Mouse (Mus musculus): ENCODE results near the gene Rpl23a. TPM values are rescaled to one million over a fixed set of nuclear protein-coding genes. Genes with fewer than 3 reads are reported as not detected.
A peak's percentile ranks its signal among the peaks of the same experiment; 100 is the strongest.

Rpl23a gene
- 1,123 and 1,138 TPM in 2 replicates for polyA plus RNA-seq (2016; fragmentation: Nextera tagmentation; extraction: Ambion mirVana)

DNA sequence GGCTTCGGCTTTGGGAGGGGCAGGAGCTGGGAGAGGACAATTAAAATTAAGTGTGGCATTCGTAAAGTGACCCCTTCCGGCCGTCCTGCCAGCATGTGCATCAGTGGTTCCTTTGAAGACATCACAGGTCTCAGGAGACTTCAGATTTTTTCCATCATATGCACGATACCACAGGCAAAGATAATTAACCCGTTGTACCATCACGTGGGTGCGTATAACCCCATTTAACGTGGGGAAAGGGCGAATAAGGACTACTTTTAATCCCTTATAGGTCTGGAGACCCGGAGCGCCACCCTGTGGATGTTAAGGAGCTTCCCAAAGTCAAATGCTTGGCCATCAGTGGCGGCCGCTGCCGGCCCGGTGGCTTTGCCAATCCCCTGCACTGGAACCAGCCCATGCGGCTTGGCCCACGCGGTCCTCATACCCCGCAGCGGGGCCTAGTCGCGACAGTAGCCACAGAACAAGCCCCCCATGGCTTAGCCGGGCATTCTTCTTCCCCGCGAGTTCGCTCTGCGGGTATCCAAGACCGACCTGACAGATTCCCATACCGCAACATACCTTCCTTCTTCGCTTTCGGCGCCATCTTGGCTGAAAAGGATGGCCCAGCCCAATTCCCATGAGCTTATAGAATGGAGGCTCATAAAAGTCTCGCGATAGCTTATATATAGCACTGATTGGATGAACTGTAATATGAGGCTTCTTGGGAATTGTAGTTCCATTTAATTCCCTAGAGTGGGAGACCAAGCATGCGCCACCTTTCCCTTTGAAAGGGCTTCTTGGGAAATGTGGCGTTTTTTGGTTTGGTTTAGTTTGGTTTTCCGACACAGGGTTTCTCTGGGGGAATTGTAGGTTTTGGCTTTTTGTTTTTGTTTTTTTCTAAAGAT is at the start of gene Rpl23a:
Gene Rpl23a (minus strand): TSS at position 624 of the 884 bp plus-strand sequence.
- peak within 1 kb of the TSS; percentile 95 for H3K4me3 ChIP-seq
- no peaks in the 10 kb centered on the region; the same call in 1 of the 2 replicates for H3K27me3 ChIP-seq (replicated peaks; ENCODE audit: low read depth, poor library complexity, severe bottlenecking)
- H3K9me3 ChIP-seq, result no peaks in the 10 kb centered on the region
- peaks cover 58% of the 10 kb centered on the region for H3K4me1 ChIP-seq
- DNase-seq (ENCODE audit: low spot score), result peak; percentile 87
- peak within 1 kb of the TSS; percentile 99 for H3K27ac ChIP-seq (replicated peaks)
- under 1% methylated on average over 38 of the region's 38 CpGs for WGBS
- H3K36me3 ChIP-seq (replicated peaks), result peaks cover 38% of the 10 kb centered on the region

DNA sequence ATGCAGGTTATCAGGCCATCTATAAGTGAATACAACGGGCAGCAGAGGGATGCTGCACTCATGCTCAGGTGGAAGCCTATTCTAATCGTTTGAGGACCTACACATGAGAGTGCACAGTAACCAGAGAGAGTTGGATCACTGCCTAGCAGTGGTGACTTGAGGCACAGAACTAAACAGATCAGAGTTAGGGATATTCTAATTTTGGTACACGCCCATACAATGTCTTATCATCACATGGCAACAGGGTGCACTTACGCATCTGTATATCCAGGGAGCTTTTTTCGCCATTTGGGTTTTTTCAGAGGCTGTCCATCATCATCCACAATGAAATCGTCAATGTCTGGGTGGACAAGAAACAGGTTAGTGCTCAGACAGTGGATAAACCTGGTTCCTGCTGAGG is 48.1 kb upstream of the Rpl23a start:
- WGBS, result 94% methylated on average over 6 of the region's 6 CpGs

GRCm38 (mm10) chr11:78223586-78223985 is 40.2 kb upstream of the Rpl23a start:
- Histone ChIP-seq H3K9me3 (no peaks in the 10 kb centered on the region), H3K27me3 (replicated peaks; ENCODE audit: low read depth, poor library complexity, severe bottlenecking) (no peaks in the 10 kb centered on the region), H3K27ac (replicated peaks) (no peak overlapping the region), H3K4me3 (no peak overlapping the region), H3K36me3 (replicated peaks) (peaks cover 100% of the 10 kb centered on the region), H3K4me1 (no peaks in the 10 kb centered on the region)
- 94% methylated on average over 4 of the region's 4 CpGs for WGBS
- DNase-seq (ENCODE audit: low spot score), result no peak

More for the DNA sequence above, 48.1 kb upstream of the Rpl23a start:
- no peaks in the 10 kb centered on the region for H3K4me1 ChIP-seq
- peaks cover 96% of the 10 kb centered on the region for H3K36me3 ChIP-seq (replicated peaks)
- H3K4me3 ChIP-seq, result no peak overlapping the region
- no peak overlapping the region for H3K27ac ChIP-seq (replicated peaks)
- no peaks in the 10 kb centered on the region for H3K9me3 ChIP-seq
- no peaks in the 10 kb centered on the region for H3K27me3 ChIP-seq (replicated peaks; ENCODE audit: low read depth, poor library complexity, severe bottlenecking)
- DNase-seq (ENCODE audit: low spot score), result no peak

- Histone ChIP-seq H3K27ac (replicated peaks) (no peak overlapping the region), H3K9me3 (no peaks in the 10 kb centered on the region), H3K4me3 (no peak overlapping the region), H3K27me3 (replicated peaks; ENCODE audit: low read depth, poor library complexity, severe bottlenecking) (no peaks in the 10 kb centered on the region), H3K36me3 (replicated peaks) (peaks cover 100% of the 10 kb centered on the region), H3K4me1 (no peaks in the 10 kb centered on the region)
- WGBS, result 92% methylated on average over 11 of the region's 11 CpGs
- DNase-seq (ENCODE audit: low spot score), result no peak
Measured at GRCm38 (mm10) chr11:78215709-78216317, 32.4 kb upstream of the Rpl23a start.

GRCm38 (mm10) chr11:78213086-78213817 is 29.9 kb upstream of the Rpl23a start:
- 95% methylated on average over 14 of the region's 14 CpGs for WGBS
- no peak overlapping the region for H3K4me3 ChIP-seq
- no peaks in the 10 kb centered on the region for H3K4me1 ChIP-seq
- no peaks in the 10 kb centered on the region for H3K27me3 ChIP-seq (replicated peaks; ENCODE audit: low read depth, poor library complexity, severe bottlenecking)
- no peaks in the 10 kb centered on the region for H3K9me3 ChIP-seq
- no peak for DNase-seq (ENCODE audit: low spot score)
- no peak overlapping the region for H3K27ac ChIP-seq (replicated peaks)
- H3K36me3 ChIP-seq (replicated peaks), result peaks cover 100% of the 10 kb centered on the region

GRCm38 (mm10) chr11:78211513-78211912 is 28.1 kb upstream of the Rpl23a start:
- DNase-seq (ENCODE audit: low spot score), result no peak
- Histone ChIP-seq H3K4me1 (no peaks in the 10 kb centered on the region), H3K27me3 (replicated peaks; ENCODE audit: low read depth, poor library complexity, severe bottlenecking) (no peaks in the 10 kb centered on the region), H3K36me3 (replicated peaks) (peaks cover 100% of the 10 kb centered on the region), H3K4me3 (no peak overlapping the region), H3K9me3 (no peaks in the 10 kb centered on the region), H3K27ac (replicated peaks) (no peak overlapping the region)
- WGBS, result 94% methylated on average over 5 of the region's 5 CpGs

DNA sequence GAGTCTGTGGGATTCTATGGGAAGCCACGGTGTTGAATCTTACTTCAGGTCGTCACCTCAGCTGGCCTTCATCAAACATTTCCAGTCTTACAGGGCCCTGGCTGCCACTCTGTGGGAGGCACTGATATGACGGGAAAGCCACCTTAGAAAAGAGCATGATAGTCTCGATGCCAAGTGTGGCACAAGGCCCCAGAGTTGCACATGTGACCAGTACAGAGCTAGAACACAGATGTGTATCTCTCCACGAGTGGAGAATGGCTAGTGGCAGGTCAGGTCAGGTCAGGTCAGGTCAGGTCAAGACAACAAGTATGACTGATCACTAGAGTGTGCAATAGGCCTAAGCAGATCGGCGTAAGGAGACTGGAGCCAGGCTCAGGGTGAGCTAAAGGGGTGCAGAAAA is 27.2 kb upstream of the Rpl23a start:
- H3K27ac ChIP-seq (replicated peaks), result no peak overlapping the region
- WGBS, result 71% methylated on average over 7 of the region's 7 CpGs
- H3K4me3 ChIP-seq, result no peak overlapping the region
- DNase-seq (ENCODE audit: low spot score), result no peak
- H3K36me3 ChIP-seq (replicated peaks), result peaks cover 100% of the 10 kb centered on the region
- H3K4me1 ChIP-seq, result peaks cover 4% of the 10 kb centered on the region; the same call in 1 of the 2 replicates
- H3K9me3 ChIP-seq, result no peaks in the 10 kb centered on the region
- H3K27me3 ChIP-seq (replicated peaks; ENCODE audit: low read depth, poor library complexity, severe bottlenecking), result no peaks in the 10 kb centered on the region

DNA sequence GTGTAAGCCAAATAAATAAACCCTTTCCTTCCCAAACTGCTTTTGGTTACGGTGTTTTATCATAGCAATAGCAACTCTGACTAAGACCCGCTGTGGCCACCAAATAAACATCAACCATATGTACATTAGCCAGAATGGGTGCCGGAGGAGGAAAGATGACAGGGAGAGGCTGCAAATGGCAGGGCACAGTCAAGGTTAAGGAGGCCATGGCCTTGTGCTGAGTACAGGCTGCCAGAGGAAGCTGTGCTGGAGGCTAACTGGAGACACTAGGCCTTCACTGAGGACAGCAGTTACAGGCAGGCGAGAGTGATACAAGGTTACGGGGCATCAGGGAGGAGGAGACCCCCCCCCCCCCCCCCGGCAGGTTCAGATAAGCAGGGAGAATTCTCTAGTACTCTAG is 26.5 kb upstream of the Rpl23a start:
- H3K27ac ChIP-seq (replicated peaks), result no peak overlapping the region
- no peaks in the 10 kb centered on the region for H3K9me3 ChIP-seq
- no peak for DNase-seq (ENCODE audit: low spot score)
- no peaks in the 10 kb centered on the region for H3K27me3 ChIP-seq (replicated peaks; ENCODE audit: low read depth, poor library complexity, severe bottlenecking)
- WGBS, result 90% methylated on average over 6 of the region's 6 CpGs
- peaks cover 100% of the 10 kb centered on the region for H3K36me3 ChIP-seq (replicated peaks)
- H3K4me1 ChIP-seq, result peaks cover 5% of the 10 kb centered on the region; the same call in 1 of the 2 replicates
- H3K4me3 ChIP-seq, result no peak overlapping the region

DNA sequence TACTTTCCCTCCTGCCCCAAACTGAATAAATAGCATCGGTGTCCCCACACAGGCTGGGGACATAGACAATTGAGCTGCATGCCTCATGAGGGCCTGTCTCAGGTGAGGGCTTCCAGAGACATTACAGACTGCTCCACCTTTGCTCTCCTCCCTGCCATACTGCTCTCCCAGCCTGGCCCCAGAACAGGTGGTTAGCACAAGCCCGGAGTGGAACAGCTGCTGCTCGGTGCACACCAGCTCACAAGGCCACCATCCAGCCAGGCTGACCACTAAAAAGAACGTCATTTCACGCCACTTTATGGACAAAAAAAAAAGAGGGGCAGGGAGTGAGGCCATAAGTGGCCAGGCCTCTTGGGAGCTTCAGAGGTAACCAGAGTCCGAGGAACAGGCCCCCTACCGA is 23.8 kb upstream of the Rpl23a start:
- no peak overlapping the region for H3K4me3 ChIP-seq
- no peak for DNase-seq (ENCODE audit: low spot score)
- no peaks in the 10 kb centered on the region for H3K9me3 ChIP-seq
- peaks cover 97% of the 10 kb centered on the region for H3K36me3 ChIP-seq (replicated peaks)
- no peaks in the 10 kb centered on the region for H3K27me3 ChIP-seq (replicated peaks; ENCODE audit: low read depth, poor library complexity, severe bottlenecking)
- 92% methylated on average over 7 of the region's 7 CpGs for WGBS
- H3K4me1 ChIP-seq, result peaks cover 5% of the 10 kb centered on the region; the same call in 1 of the 2 replicates
- H3K27ac ChIP-seq (replicated peaks), result no peak overlapping the region

- 84% methylated on average over 13 of the region's 13 CpGs for WGBS
- peaks cover 81% of the 10 kb centered on the region for H3K36me3 ChIP-seq (replicated peaks)
- no peak for DNase-seq (ENCODE audit: low spot score)
Measured at GRCm38 (mm10) chr11:78205361-78206206, 22.2 kb upstream of the Rpl23a start.

GRCm38 (mm10) chr11:78204287-78204686 is 20.9 kb upstream of the Rpl23a start:
- DNase-seq (ENCODE audit: low spot score), result no peak
- H3K36me3 ChIP-seq (replicated peaks), result peaks cover 68% of the 10 kb centered on the region
- peaks cover 5% of the 10 kb centered on the region; the same call in 1 of the 2 replicates for H3K4me1 ChIP-seq
- H3K4me3 ChIP-seq, result no peak overlapping the region
- WGBS, result 87% methylated on average over 6 of the region's 6 CpGs
- H3K27ac ChIP-seq (replicated peaks), result no peak overlapping the region
- no peaks in the 10 kb centered on the region for H3K9me3 ChIP-seq
- no peaks in the 10 kb centered on the region for H3K27me3 ChIP-seq (replicated peaks; ENCODE audit: low read depth, poor library complexity, severe bottlenecking)

More at GRCm38 (mm10) chr11:78205361-78206206, 22.2 kb upstream of the Rpl23a start:
- H3K27me3 ChIP-seq (replicated peaks; ENCODE audit: low read depth, poor library complexity, severe bottlenecking), result no peaks in the 10 kb centered on the region
- H3K4me1 ChIP-seq, result peaks cover 5% of the 10 kb centered on the region; the same call in 1 of the 2 replicates
- peak overlapping the region; percentile 12; the same call in 1 of the 2 replicates for H3K4me3 ChIP-seq
- no peaks in the 10 kb centered on the region for H3K9me3 ChIP-seq
- H3K27ac ChIP-seq (replicated peaks), result peak overlapping the region; percentile 1; the same call in 1 of the 2 replicates

Measured in embryonic facial prominence, embryonic 10.5 days (tissue).